Comparison of ENCODE assay signal across 22 mouse cellular contexts in the genomic region with DNA sequence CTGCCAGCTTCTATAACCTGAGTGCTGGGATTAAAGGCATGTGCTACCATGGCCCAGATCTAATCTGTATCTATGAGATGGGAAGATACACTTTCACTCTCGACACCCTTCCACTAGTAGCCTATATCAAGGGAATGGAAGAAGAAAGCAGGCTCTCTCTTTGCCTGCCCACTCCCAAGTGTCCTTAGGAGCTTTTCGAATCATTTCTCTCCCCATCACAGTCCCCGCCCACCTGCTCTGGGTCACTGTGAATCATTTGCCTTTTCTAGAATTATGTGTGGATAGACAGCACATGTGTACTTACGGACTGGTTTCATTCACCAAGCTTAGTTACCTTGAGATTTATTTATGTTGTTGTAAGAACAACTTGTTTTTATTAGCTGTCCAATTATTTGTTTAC.
A peak's percentile ranks its signal among the peaks of the same experiment; 100 is the strongest.
DNase-seq lines count a peak whose midpoint lies in the region; ATAC-seq and TF ChIP-seq lines count a peak whose summit lies in the region.
"Had no signal": no experiment of that assay in that cellular context is flagged by ENCODE, and none has a peak within 500 bp of the region (broad histone marks: within the 10 kb centered on the region; RNA-seq: fewer than 3 reads in every experiment).

No protein-coding gene starts in this region.

- H3K27me3 ChIP-seq in heart, adult 2 months (ENCODE audit: control insufficient read depth, insufficient read depth, low read length): no peaks in the 10 kb centered on the region
- H3K27me3 ChIP-seq in heart, embryonic 10.5 days (ENCODE audit: insufficient read depth, poor library complexity, severe bottlenecking): no peaks in the 10 kb centered on the region
- H3K27me3 ChIP-seq in heart, embryonic 11.5 days (ENCODE audit: control insufficient read depth, insufficient read depth, low read length): no peaks in the 10 kb centered on the region
- no peaks in the 10 kb centered on the region for H3K27me3 ChIP-seq in liver, embryonic 11.5 days (replicated peaks; ENCODE audit: control insufficient read depth, insufficient read depth, low read length)
- H3K27me3 ChIP-seq: CH12.LX had no signal

- H3K4me2 ChIP-seq in heart, embryonic 11.5 days: no peak overlapping the region
- no peak overlapping the region for H3K4me2 ChIP-seq in liver, embryonic 11.5 days

- no peak overlapping the region for H3K9ac ChIP-seq in heart, adult 2 months (ENCODE audit: low read depth, low read length)
- H3K9ac ChIP-seq in heart, embryonic 11.5 days (ENCODE audit: low read depth, low read length): no peak overlapping the region
- H3K9ac ChIP-seq in liver, embryonic 11.5 days (ENCODE audit: low read depth, low read length): no peak overlapping the region

- no peaks in the 10 kb centered on the region for H3K4me1 ChIP-seq in heart, adult 2 months (ENCODE audit: control insufficient read depth, insufficient read depth, low read length)
- H3K4me1 ChIP-seq in heart, embryonic 10.5 days: no peaks in the 10 kb centered on the region
- no peaks in the 10 kb centered on the region for H3K4me1 ChIP-seq in heart, embryonic 11.5 days (ENCODE audit: control insufficient read depth, insufficient read depth, low read length)
- H3K4me1 ChIP-seq in liver, embryonic 11.5 days (replicated peaks; ENCODE audit: control insufficient read depth, insufficient read depth, low read length): no peaks in the 10 kb centered on the region

- ATAC-seq in heart, embryonic 11.5 days (replicated peaks; ENCODE audit: insufficient number of reproducible peaks, low FRiP score, low TSS enrichment): no peak
- no peak for ATAC-seq in liver, embryonic 11.5 days (replicated peaks; ENCODE audit: low FRiP score)
- ATAC-seq: activated CD4-positive, CD25-positive, alpha-beta regulatory T cell, adult 4 months; CD4-positive, CD25-positive, alpha-beta regulatory T cell, adult 4 months; Patski had no signal

- 73% methylated on average over 4 of the region's 4 CpGs for WGBS in heart, adult 2 months
- WGBS in heart, embryonic 10.5 days: 78% methylated on average over 4 of the region's 4 CpGs
- 68% methylated on average over 4 of the region's 4 CpGs for WGBS in heart, embryonic 11.5 days (ENCODE audit: insufficient replicate concordance)
- WGBS in liver, embryonic 11.5 days: 74% methylated on average over 4 of the region's 4 CpGs

- H3K4me3 ChIP-seq in heart, adult 2 months: no peak overlapping the region
- H3K4me3 ChIP-seq in heart, embryonic 10.5 days: no peak overlapping the region
- no peak overlapping the region for H3K4me3 ChIP-seq in heart, embryonic 11.5 days (ENCODE audit: low read depth, low read length)
- no peak overlapping the region for H3K4me3 ChIP-seq in liver, embryonic 11.5 days (ENCODE audit: low read depth, low read length)

- DNase-seq in heart, adult 11 months: peak; percentile 68
- DNase-seq in heart, adult 2 months: no peak
- DNase-seq in heart, embryonic 10.5 days (ENCODE audit: low spot score): peak; percentile 53
- DNase-seq in liver, embryonic 11.5 days (ENCODE audit: low spot score): peak; percentile 14
- no peak for DNase-seq in liver
- DNase-seq in testis, postnatal 10 days (ENCODE audit: low spot score): peak; percentile 18
- no peak for DNase-seq in testis, postnatal 14 days (ENCODE audit: low spot score)
- DNase-seq: adrenal gland, adult 2 months; adrenal gland, adult 8-10 months; adrenal gland, postnatal 10 days; adrenal gland, postnatal 14 days; adrenal gland, postnatal 25 days; adrenal gland, postnatal 36 days; B cell, adult 2 months; cerebellum, adult 11 months; cerebellum, adult 11-12 months had no signal

- H3K9me3 ChIP-seq in heart, embryonic 10.5 days: no peaks in the 10 kb centered on the region
- no peaks in the 10 kb centered on the region for H3K9me3 ChIP-seq in heart, embryonic 11.5 days (replicated peaks; ENCODE audit: control insufficient read depth, low read length)
- no peaks in the 10 kb centered on the region for H3K9me3 ChIP-seq in liver, embryonic 11.5 days (ENCODE audit: control insufficient read depth, low read length)
- H3K9me3 ChIP-seq: G1E had no signal

- TF ChIP-seq POLR2A in heart, adult 2 months (IDR thresholded peaks at IDR 0.05; ENCODE audit: insufficient read depth, low read depth, low read length): no peak

- H3K36me3 ChIP-seq in heart, adult 2 months (ENCODE audit: control insufficient read depth, insufficient read depth, low read length): no peaks in the 10 kb centered on the region
- no peaks in the 10 kb centered on the region for H3K36me3 ChIP-seq in heart, embryonic 10.5 days
- no peaks in the 10 kb centered on the region for H3K36me3 ChIP-seq in heart, embryonic 11.5 days (ENCODE audit: control insufficient read depth, insufficient read depth, low read length)
- H3K36me3 ChIP-seq in liver, embryonic 11.5 days (ENCODE audit: control insufficient read depth, insufficient read depth, low read length): no peaks in the 10 kb centered on the region
- H3K36me3 ChIP-seq: G1E had no signal

- no peak for TF ChIP-seq EP300 in heart, adult 2 months (IDR thresholded peaks at IDR 0.05; ENCODE audit: insufficient read depth, low read depth, low read length)

- no peak for TF ChIP-seq CTCF in heart, adult 2 months (IDR thresholded peaks at IDR 0.05)

- H3K79me2 ChIP-seq in heart, adult 2 months (replicated peaks; ENCODE audit: control insufficient read depth, insufficient read depth, low read length): no peaks in the 10 kb centered on the region

- intact Hi-C loops in heart, adult 2 months (cut with DNase I): no loop called here

- no peak overlapping the region for H3K27ac ChIP-seq in heart, adult 2 months
- no peak overlapping the region for H3K27ac ChIP-seq in heart, embryonic 10.5 days
- no peak overlapping the region for H3K27ac ChIP-seq in heart, embryonic 11.5 days (ENCODE audit: low read depth, low read length)
- H3K27ac ChIP-seq in liver, embryonic 11.5 days (ENCODE audit: low read depth, low read length): no peak overlapping the region

Comparison
In these comparisons a context has a peak if more than half of its experiments do, and no peak if none do; other contexts are left out.
1. DNase-seq: peak in heart, adult 11 months (single experiment), heart, embryonic 10.5 days (single experiment), liver, embryonic 11.5 days (single experiment) and testis, postnatal 10 days (single experiment); none in heart, adult 2 months (0 of 2), liver (single experiment) and testis, postnatal 14 days (single experiment).